Mouse (Mus musculus): Measurements from ENCODE around the gene Myh7b.

GRCm38 (mm10) chr2:155673546-155673945 lies 62.5 kb downstream of the Myh7b start:
- TF ChIP-seq TAL1 (IDR thresholded peaks at IDR 0.05; ENCODE audit: low read length) (no peak), GATA1 (IDR thresholded peaks at IDR 0.05; ENCODE audit: low read length) (no peak)

Data from erythroblast, embryonic 14.5 days (primary cell).